Mouse (Mus musculus): ENCODE measurements around the gene 1700029P11Rik. TPM values are rescaled to one million over a fixed set of nuclear protein-coding genes. Genes with fewer than 3 reads are reported as not detected.
"Not testable (repeated sequence)": the region's sequence is repeated elsewhere in the genome, so short reads cannot be mapped to it uniquely, and the experiment has no call there.

Gene 1700029P11Rik
- polyA plus RNA-seq, 1 experiment = not detected

DNA sequence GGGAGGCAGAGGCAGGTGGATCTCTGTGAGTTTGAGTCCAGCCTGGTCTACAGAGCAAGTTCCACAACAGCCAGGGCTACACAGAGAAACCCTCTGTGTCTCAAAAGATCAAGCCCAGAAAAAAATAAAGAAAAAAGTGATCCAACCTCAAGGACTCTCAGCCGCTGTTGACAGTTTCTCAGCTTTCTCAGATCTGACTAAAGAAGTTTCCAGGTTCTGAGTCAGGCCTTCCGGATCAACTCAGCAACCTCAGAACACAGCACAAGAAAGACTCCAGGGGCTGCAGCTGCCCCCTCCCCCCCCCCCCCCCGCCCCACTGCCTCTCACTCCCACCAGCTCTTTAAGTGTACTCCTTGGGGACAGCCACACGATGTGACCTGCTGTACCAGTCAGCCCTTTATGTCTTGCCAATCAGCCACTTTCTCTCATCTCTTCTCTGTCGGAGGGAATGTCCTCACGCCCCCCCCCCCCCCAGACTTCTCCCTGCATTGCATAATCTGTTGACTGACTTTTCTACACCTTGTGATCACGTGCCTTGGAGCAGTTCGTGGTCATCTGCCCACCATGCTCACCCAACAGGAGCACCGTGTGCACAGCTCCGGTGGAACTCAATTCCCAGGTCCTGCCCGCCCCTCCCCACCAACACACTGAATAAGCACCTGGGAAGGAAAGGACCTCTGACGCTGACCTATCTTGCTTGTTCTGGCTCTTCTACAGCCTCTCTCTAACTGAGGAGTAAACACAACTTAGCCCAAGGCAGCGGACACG is 14.1 kb upstream of the 1700029P11Rik start:
- 76% methylated on average over 14 of the region's 14 CpGs for WGBS
- Histone ChIP-seq H3K4me1 (ENCODE audit: control insufficient read depth, insufficient read depth, insufficient read length, low read length) (no peaks in the 10 kb centered on the region; the same call in 1 of the 2 replicates), H3K27ac (ENCODE audit: insufficient read depth, low read depth, low read length) (no peak overlapping the region), H3K36me3 (ENCODE audit: control insufficient read depth, insufficient read depth, low read length) (no peaks in the 10 kb centered on the region), H3K4me3 (ENCODE audit: low read depth, low read length) (no peak overlapping the region), H3K27me3 (ENCODE audit: control insufficient read depth, insufficient read depth, low read length) (no peaks in the 10 kb centered on the region)
- TF ChIP-seq POLR2A (IDR thresholded peaks at IDR 0.05; ENCODE audit: low read depth, low read length) (no peak), CTCF (IDR thresholded peaks at IDR 0.05; ENCODE audit: extremely low read depth, insufficient read length, insufficient replicate concordance, low read depth, low read length) (no peak)

DNA sequence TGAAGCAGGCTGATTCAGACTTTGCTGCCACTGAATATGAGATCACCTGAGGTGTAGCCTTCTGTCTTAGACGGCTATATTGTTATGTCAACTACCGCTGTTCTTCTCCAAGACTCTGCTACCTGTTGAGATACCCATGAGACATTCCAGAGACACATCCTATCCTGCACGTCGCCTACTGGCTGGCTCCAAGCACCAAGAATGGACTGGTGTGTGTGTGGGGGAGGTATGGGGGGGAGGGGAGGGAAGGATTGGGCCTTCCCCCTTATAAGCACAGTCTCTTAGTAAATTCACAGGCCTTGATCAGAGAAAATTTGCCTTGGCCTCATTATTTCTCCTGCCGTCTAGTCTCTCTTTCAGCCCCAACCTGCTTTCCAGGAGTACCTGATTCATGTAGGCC is 12.5 kb upstream of the 1700029P11Rik start:
- 91% methylated on average over 5 of the region's 5 CpGs for WGBS
- no peaks in the 10 kb centered on the region for H3K27me3 ChIP-seq (ENCODE audit: control insufficient read depth, insufficient read depth, low read length)

DNA sequence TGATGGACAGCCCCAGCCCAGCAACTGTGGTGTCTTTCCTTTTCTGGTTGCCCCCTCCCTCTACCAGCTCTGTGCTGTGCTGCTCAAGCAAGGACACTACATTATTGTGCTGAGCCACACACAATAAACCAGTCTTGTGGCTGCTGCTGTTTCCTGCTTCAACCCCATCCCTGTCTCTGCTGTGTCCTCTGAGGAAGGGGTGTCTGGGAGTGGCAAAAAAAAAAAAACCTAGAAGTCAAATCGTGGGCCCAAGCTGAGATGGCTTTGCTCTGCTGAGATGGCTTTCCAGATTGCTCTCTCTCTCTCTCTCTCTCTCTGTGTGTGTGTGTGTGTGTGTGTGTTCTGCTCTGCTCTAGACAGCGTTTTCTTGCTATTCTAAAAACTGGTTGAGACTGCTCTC is 11.9 kb upstream of the 1700029P11Rik start:
- Histone ChIP-seq H3K27me3 (ENCODE audit: control insufficient read depth, insufficient read depth, low read length) (no peaks in the 10 kb centered on the region), H3K36me3 (ENCODE audit: control insufficient read depth, insufficient read depth, low read length) (no peaks in the 10 kb centered on the region), H3K4me1 (ENCODE audit: control insufficient read depth, insufficient read depth, insufficient read length, low read length) (no peaks in the 10 kb centered on the region; the same call in 1 of the 2 replicates), H3K4me3 (ENCODE audit: low read depth, low read length) (no peak overlapping the region), H3K27ac (ENCODE audit: insufficient read depth, low read depth, low read length) (no peak overlapping the region)
- WGBS = 49% methylated on average over 2 of the region's 2 CpGs
- TF ChIP-seq CTCF (IDR thresholded peaks at IDR 0.05; ENCODE audit: extremely low read depth, insufficient read length, insufficient replicate concordance, low read depth, low read length) = no peak
- no peak for TF ChIP-seq POLR2A (IDR thresholded peaks at IDR 0.05; ENCODE audit: low read depth, low read length)

More for the DNA sequence above, 12.5 kb upstream of the 1700029P11Rik start:
- Histone ChIP-seq H3K4me1 (ENCODE audit: control insufficient read depth, insufficient read depth, insufficient read length, low read length) (no peaks in the 10 kb centered on the region; the same call in 1 of the 2 replicates), H3K4me3 (ENCODE audit: low read depth, low read length) (no peak overlapping the region), H3K27ac (ENCODE audit: insufficient read depth, low read depth, low read length) (no peak overlapping the region), H3K36me3 (ENCODE audit: control insufficient read depth, insufficient read depth, low read length) (no peaks in the 10 kb centered on the region)
- TF ChIP-seq CTCF (IDR thresholded peaks at IDR 0.05; ENCODE audit: extremely low read depth, insufficient read length, insufficient replicate concordance, low read depth, low read length) (no peak), POLR2A (IDR thresholded peaks at IDR 0.05; ENCODE audit: low read depth, low read length) (no peak)

DNA sequence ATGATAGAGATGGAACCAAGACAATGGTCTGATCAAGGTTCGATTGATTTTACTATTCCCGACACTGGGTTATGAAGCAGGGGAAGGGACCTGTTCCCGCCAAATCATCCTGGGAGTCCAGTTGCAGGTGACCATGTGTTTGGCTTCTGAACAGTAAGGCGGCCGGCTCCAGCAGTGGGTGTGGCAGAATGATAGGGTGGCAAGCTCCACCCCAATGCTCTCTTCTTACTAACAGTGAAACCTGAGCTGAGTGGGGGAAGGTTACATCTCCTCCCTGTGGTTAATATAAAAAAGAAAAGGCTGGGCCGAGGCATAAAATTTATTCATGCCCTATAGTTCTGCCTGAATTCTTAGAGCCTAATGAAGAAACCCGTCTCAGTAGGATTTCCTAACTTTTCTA is 11.2 kb upstream of the 1700029P11Rik start:
- no peaks in the 10 kb centered on the region; the same call in 1 of the 2 replicates for H3K4me1 ChIP-seq (ENCODE audit: control insufficient read depth, insufficient read depth, insufficient read length, low read length)
- no peak for TF ChIP-seq POLR2A (IDR thresholded peaks at IDR 0.05; ENCODE audit: low read depth, low read length)
- no peak for TF ChIP-seq CTCF (IDR thresholded peaks at IDR 0.05; ENCODE audit: extremely low read depth, insufficient read length, insufficient replicate concordance, low read depth, low read length)
- no peak overlapping the region for H3K27ac ChIP-seq (ENCODE audit: insufficient read depth, low read depth, low read length)
- H3K4me3 ChIP-seq (ENCODE audit: low read depth, low read length) = no peak overlapping the region
- no peaks in the 10 kb centered on the region for H3K27me3 ChIP-seq (ENCODE audit: control insufficient read depth, insufficient read depth, low read length)
- no peaks in the 10 kb centered on the region for H3K36me3 ChIP-seq (ENCODE audit: control insufficient read depth, insufficient read depth, low read length)
- WGBS = 44% methylated on average over 7 of the region's 7 CpGs

DNA sequence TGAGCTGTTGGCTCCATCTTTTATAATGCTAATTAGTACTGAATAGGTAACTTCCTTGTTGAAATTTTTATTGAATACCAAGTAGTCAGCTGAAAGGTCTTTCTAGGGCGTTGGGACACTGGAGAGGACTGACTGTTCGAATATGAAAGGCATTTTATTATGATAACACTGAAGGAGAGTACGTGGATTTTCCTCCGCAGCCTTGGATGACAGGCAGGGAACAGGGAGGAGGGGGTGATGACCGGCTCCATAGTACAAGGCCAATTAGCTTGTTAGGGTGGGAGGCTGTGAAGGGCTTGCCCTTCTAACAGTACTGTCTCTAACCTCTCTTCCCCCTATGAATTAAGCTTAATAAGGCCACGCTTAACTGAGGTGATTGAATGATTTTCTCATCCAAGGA is 10.7 kb upstream of the 1700029P11Rik start:
- not testable (repeated sequence) for H3K4me3 ChIP-seq (ENCODE audit: low read depth, low read length); H3K27me3 ChIP-seq (ENCODE audit: control insufficient read depth, insufficient read depth, low read length); H3K36me3 ChIP-seq (ENCODE audit: control insufficient read depth, insufficient read depth, low read length); H3K27ac ChIP-seq (ENCODE audit: insufficient read depth, low read depth, low read length); H3K4me1 ChIP-seq (ENCODE audit: control insufficient read depth, insufficient read depth, insufficient read length, low read length)
- WGBS = 74% methylated on average over 6 of the region's 6 CpGs

DNA sequence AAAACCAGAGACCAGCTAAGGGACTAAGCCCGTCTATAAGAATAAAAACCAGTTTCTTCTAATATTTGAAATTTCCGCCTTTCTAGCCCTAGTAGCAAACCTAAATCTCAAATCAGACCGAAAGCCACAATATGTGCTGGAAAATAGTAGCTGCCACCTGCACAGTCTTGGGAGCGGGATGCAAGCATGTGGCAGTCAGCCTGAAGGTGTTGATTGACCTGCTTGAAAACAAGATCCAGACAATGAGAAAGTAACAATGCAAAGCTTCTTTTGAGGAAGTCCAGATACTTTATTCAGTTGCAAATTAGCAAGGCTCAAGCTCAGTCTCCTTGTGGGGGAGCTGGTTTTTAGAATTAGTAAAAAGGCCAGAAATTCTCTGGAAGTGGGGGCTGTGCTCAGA is 9.8 kb upstream of the 1700029P11Rik start:
- WGBS = 97% methylated on average over 4 of the region's 4 CpGs
- not testable (repeated sequence) for H3K27me3 ChIP-seq (ENCODE audit: control insufficient read depth, insufficient read depth, low read length); H3K36me3 ChIP-seq (ENCODE audit: control insufficient read depth, insufficient read depth, low read length); H3K4me3 ChIP-seq (ENCODE audit: low read depth, low read length); H3K4me1 ChIP-seq (ENCODE audit: control insufficient read depth, insufficient read depth, insufficient read length, low read length); H3K27ac ChIP-seq (ENCODE audit: insufficient read depth, low read depth, low read length)

DNA sequence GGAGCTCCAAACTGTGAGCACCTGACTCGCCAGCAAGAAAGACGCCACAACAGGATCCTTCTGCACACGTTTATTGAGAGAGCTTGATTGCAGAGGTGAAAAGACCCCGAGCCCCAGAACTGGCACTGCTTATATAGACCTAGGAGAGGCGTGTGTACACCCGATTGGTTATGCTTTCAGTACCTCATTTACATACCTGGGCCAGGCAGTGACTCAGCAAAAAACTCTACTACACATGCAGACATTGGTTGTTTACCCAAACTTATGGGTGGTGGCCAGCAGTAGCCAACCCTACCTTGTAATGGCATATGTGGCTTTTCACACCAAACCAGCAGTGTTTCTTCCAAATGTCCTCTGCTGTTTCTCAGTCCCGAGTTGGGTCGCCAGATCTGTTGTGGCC is 5.2 kb upstream of the 1700029P11Rik start:
- WGBS = 92% methylated on average over 8 of the region's 8 CpGs

DNA sequence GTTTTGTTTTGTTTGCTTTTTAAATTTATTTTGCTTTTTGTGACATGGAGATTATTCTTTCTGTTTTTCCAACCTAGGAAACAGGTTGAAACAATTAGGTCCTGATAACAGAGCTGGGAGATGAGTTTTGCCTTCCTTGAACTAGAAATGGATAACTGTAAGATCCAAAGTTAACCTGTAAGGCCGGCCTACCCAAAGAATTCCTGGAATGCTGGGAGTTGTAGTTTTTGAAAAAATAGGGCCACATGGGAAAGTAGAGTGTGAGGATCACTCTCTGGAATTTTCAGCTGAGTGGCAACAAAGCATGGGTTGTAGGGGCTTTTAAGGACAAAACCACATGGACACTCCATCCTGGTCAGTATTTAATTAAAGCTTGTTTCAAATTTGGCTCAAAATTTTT is 1.8 kb downstream of the 1700029P11Rik start:
- Histone ChIP-seq H3K36me3 (ENCODE audit: control insufficient read depth, insufficient read depth, low read length) (no peaks in the 10 kb centered on the region), H3K27me3 (ENCODE audit: control insufficient read depth, insufficient read depth, low read length) (no peaks in the 10 kb centered on the region), H3K27ac (ENCODE audit: insufficient read depth, low read depth, low read length) (no peak overlapping the region), H3K4me3 (ENCODE audit: low read depth, low read length) (no peak overlapping the region), H3K4me1 (ENCODE audit: control insufficient read depth, insufficient read depth, insufficient read length, low read length) (peaks cover 1% of the 10 kb centered on the region; the same call in 1 of the 2 replicates)
- 63% methylated on average over 1 of the region's 1 CpGs for WGBS
- TF ChIP-seq POLR2A (IDR thresholded peaks at IDR 0.05; ENCODE audit: low read depth, low read length) (no peak), CTCF (IDR thresholded peaks at IDR 0.05; ENCODE audit: extremely low read depth, insufficient read length, insufficient replicate concordance, low read depth, low read length) (no peak)

More for the DNA sequence above, 5.2 kb upstream of the 1700029P11Rik start:
- H3K36me3 ChIP-seq (ENCODE audit: control insufficient read depth, insufficient read depth, low read length); H3K4me1 ChIP-seq (ENCODE audit: control insufficient read depth, insufficient read depth, insufficient read length, low read length); H3K4me3 ChIP-seq (ENCODE audit: low read depth, low read length); H3K27me3 ChIP-seq (ENCODE audit: control insufficient read depth, insufficient read depth, low read length); H3K27ac ChIP-seq (ENCODE audit: insufficient read depth, low read depth, low read length): not testable (repeated sequence)

All from small intestine, adult 2 months (tissue).